Mouse (Mus musculus): ENCODE measurements around the gene Hsdl2. TPM values are rescaled to one million over a fixed set of nuclear protein-coding genes. Genes with fewer than 3 reads are reported as not detected.
"Not testable (repeated sequence)": the region's sequence is repeated elsewhere in the genome, so short reads cannot be mapped to it uniquely, and the experiment has no call there.

Gene Hsdl2
- total RNA-seq (2021), result 10 to 100 TPM; 27.9 to 29.5 TPM
- long read RNA-seq, transcript Hsdl2-201 (11 exons, 2,611 nt), result major isoform, 38 of 40 reads
- long read RNA-seq, partial matches to known transcripts, result 2 of 40 reads
- long read RNA-seq, other reads (novel, unspliced or antisense), result 0 of 40 reads

DNA sequence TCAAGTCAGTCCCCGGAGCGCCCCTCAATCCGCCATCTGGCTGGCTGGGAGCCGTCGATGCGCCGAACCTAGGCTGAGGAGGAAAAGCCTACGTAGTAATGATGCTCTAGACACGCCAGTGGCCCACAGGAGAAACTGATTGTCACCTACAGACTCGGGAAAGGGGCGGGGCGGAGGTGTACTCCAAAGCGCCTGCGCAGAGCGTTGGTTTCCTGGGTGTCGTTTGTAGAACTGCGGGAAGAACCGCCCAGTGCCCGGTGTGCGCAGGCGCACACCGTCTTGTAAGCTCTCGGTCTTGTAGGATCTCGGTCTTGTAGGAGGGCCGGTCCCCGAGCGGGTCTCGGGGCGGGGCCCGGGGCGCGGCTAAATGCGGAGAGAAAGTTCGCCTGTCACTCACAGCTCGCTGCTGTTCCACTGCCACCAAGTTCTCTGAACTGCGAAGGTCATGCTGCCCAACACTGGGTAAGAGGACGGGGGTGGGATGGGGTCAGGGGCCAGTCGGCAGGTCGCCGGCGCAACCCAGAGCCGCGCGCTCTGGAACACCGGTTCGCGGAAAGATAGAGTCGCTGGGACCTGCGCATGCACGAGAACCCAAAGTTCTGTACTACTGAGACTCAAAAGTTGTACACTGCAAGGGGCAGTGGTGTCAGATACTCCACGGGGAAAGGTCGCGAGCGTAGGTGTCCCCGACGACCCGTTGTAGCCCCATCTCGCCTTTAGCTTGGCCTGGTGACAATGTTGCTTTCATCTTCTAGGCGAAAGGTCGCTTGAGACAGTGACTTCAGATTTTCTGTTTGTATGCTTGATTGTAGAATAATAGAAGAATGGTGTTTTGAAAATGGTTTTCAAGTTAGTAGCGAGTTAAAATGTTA, at the start of gene Hsdl2:
TSS of gene Hsdl2 (plus strand) at position 250 of the 872 bp plus-strand sequence.
- peak; percentile 96 to 97 for DNase-seq (ENCODE audit: low spot score in 2 of 2)

DNA sequence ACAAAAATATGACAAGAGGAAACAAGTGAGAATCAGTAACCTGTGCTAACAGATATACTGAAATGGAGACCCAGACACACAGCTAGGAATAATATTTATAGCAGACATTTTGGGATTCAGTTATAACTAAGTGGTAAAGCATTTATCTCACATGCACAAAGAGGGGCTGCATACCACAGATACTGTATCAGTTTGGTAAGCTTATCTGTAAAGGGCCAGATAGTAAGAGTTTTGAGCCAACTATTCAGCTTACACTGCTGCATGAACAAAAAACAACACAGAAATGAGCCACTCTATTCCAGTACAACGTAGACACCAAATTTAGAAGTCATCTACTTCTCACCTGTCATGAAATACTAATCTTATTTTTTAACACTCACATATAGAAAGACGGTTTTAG, 48.1 kb upstream of the Hsdl2 start:
- DNase-seq (ENCODE audit: low spot score in 2 of 2), result no peak

DNA sequence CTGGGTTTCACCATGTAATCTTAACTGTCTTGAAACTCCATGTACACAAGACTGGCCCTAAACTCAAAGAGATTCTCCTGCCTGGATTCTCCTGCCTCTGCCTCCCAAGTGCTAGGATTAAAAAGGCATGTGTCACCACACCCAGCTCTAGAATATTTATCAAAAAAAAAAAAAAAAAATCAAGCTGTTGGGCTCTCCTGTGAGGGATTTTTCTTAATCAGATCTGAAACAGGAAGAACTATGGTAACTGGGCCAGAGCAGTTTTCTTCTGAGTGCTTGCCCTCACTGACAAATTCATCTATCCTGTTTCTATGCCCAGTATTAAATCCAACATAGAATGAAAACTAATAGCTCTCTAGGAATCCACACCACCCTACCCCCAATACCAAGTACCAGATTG, 45.7 kb upstream of the Hsdl2 start:
- DNase-seq (ENCODE audit: low spot score in 2 of 2), result no peak

DNA sequence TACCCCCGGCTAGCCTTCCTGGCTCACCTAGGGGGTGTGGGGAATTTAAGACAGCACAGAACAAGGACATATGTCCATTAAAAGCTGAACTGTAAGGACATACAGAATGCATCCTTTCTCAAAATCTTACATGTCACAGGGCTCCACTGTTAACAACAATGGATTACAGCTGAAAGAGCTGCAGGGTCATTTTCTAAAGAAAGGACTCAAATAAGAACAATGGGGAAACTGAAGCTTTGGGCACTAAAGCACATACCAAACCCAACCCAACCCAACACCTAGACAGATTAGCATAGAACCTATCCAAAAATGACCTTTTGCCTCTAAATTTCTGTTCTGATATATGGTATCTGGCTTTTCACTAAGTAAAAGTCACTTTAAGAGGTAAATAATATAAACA, 45.1 kb upstream of the Hsdl2 start:
- no peak for DNase-seq (ENCODE audit: low spot score in 2 of 2)

DNA sequence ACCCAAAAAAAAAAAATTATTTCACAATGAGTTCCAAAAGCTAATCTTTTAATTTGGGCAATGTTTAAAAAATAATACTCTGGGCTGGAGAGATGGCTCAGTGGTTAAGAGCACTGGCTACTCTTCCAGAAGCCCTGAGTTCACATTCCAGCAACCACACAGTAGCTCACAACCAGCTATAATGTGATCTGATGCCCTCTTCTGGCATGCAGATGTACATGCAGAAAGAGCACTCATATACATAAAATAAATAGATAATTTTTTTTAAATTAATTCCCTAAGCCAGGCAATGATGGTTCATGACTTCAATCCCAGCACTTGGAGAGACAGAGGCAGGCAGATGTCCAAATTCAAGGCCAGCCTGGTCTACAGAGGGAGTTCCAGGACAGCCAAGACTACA, 38.4 kb upstream of the Hsdl2 start:
- no peak for DNase-seq (ENCODE audit: low spot score in 2 of 2)

DNA sequence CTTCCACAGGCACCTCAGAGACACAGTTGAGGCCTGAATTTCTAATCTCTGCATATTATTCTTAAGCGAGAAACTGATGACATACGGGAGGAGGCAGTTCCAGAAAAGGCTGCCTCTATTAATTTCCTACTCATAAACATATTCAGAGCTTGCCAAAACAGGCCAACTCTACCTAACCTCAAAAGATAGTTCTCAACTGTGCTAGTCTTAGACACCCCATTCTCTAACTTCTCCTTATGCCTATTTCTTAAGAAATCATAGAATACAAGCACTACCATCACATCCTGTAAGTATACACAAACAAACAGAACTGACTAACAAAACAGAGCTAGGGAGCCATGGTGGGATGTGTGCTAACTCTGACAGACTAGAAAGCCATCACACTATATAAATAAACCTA, 36.7 kb upstream of the Hsdl2 start:
- DNase-seq (ENCODE audit: low spot score in 2 of 2), result no peak

DNA sequence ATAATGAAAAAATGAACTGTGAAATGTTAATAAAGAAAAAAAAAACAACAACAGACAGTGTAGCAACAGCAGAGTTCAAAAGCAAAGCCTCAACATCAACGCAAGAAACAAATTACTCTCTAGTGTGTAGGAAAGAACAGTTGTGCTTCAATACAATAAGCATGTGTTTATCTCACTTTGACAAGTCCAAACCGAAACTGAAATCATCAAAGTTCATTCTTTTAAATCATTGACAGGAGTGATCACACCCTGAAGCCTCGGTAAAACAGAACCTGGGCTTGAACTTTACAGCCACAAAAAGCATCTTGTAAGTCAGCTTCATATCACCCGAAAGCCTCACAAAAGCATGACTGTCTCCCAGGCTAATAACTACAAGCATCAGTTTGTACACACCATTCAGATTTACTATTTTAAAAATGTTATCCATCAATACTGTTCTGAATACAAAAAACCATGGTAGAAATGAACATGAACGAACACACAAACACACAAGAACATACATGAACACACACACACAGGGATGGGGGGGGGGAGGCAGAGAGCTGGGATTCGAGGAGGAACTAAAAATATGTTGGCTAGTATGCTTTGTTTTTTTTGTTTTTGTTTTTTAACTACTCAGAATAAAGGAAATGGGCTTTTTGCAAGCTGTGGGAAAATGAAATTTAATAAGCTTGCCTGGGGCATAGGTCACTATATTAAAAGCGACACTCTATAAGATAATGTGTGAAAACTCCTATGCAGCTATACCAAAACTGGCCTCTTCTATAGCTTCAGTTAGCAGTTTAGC, 34.9 kb upstream of the Hsdl2 start:
- no peak for DNase-seq (ENCODE audit: low spot score in 2 of 2)

DNA sequence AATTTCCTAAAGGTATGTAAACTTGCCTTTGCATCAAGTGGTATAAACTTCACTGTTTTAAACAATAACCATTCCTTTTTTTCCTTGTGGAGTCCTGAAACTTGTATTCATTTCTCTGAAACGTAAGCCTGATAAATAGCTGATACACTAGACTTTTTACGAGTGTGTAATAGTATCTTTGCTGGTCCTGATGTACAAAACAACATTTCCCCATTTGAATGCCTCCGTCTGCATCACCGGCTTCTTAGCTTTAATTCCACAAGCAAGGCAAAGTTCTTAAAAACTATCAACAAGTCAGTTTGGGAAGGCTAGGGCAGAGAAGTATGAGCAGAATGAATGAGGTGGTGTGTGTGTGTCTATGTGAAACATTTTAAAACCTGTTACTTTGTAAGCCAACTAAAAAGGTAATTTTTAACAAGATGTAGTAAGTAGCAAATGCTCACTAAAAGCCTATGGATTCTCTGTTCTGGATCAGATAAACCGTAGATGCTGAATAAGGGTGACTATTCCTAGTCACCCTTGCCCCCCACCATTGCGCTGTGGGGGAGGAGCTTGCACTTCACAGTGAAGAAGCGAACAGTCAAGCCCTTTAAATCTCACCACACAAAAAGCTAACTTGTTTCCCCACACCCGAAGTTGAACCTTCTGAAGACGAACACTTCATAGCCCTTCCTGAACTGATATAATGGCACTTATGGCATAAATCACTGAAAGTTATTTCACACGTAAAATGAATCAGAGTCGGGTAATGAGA, 34.0 kb upstream of the Hsdl2 start:
- no peak for DNase-seq (ENCODE audit: low spot score in 2 of 2)

DNA sequence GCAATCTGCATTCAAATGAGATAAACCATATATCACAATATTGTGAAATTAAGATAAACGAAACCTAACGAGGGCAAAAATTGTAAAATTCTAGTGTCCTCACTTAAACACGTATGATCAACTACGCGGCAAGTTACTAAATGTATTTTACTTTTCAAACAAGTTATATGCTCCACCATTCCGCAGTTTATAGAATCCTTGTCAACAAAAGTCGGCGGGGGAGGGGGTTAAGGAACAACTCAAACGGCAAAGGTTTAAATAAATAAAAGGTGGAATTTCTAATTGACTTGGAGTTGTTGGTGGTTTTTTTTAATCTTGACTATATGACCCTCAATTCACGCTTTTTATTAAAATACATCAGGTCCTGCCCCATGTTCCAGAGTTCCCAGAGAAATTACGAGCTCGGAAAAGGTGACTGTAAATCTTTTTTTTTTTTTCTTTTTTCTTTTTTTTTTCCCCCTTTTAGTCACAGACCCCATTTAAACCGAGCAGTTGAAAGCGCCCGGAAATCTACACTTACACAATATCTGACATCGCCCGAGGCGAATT, 33.3 kb upstream of the Hsdl2 start:
- DNase-seq (ENCODE audit: low spot score in 2 of 2), result no peak

DNA sequence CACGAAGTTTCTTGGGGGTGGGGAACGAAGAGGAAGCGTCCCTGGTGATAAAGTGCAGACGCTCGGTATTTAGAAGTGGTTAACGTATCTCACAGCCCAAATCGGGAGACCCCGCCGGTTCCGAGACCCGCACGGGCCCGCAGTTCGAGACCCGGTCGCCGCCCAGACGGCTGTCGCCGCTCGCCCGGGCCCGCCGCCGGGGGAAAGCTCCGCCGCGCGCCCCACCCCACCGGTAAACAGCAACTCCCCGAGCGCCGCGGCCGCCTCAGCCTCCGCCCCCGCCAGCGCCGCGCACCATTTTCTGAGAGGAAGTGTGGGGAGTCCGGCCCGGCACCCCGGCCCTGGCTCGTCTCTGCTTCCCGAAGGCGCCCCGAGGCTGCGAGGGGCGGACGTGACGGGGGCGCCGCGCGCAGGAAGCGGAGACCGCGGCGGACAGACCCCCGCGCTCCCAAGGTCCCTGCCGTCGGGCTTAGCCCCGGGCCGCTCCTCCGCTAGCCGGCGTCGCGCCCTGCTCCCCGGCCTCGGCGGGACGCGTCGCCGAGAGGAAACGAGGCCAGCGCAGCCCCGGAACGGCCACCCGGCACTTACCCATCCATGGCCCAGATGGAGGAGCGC, 32.7 kb upstream of the Hsdl2 start:
- peak; percentile 58 to 76 for DNase-seq (ENCODE audit: low spot score in 2 of 2)

DNA sequence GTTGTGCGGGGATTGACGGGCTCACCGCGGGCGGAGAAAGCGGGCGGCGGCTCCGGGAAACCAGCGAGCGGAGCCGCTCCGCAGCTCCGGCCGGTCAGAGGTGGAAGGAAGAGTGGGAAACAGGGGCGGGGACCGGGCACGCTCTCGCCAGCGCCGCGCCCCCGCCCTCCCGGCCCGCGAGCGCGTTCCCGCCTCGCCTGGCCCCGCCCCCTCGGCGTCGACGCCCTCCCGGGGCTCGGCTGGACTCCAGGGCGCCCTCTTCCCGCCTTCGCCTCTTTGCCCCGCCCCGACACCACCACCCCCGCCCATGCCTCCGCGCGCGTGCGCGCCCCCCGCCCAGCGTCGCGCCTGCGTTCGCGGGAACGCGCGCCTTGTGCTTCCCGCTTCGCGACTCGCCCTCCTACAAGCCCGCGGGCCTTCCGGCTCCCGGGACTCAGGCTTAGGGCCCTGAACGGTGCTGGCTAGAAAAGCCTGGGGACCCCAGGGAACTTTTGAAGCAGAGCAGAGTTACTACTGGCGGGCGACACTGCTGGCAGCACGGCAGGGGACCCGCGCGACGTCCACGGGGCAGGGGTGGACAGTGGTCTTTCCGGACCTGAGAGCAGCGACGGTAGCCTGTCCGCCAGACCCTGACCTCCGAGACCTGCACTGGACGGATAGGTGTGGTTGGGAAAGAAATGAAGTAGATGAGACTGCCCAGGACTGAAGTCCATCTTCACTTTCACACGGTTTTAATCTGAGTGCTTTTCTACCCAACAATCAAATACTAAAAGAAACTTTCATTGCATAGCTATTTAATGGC, 32.0 kb upstream of the Hsdl2 start, which contains the start of gene Ptbp3:
TSS of gene Ptbp3 (minus strand) at position 190 of the 802 bp plus-strand sequence.
- peak; percentile 91 to 93 for DNase-seq (ENCODE audit: low spot score in 2 of 2)

DNA sequence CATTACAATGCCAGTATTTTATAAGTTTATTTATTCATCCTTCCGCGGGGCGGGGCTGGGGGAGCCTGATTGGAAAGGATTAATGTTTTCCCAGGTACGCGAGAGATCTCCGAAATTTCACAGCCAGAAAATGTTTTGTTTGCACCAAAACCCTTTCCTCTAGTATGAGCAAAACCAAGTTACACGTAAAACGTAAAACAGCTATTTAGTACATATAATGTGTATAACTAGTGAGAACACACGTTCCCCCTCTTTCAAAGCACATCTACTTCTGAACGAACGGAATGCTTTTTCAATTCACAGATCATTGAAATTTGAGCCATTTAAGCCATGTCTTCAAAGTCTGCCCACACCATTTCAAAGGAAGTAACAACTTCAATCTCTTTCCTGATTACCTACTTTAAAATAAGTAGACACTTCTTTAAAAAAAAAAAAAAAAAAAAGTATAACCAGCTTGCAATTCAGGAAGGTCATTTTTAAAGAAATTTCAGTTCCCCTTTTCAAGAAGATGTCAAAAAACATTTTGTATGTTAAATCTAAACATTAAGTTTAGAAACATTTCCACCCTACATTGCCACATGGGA, 31.3 kb upstream of the Hsdl2 start:
- DNase-seq (ENCODE audit: low spot score in 2 of 2), result no peak

DNA sequence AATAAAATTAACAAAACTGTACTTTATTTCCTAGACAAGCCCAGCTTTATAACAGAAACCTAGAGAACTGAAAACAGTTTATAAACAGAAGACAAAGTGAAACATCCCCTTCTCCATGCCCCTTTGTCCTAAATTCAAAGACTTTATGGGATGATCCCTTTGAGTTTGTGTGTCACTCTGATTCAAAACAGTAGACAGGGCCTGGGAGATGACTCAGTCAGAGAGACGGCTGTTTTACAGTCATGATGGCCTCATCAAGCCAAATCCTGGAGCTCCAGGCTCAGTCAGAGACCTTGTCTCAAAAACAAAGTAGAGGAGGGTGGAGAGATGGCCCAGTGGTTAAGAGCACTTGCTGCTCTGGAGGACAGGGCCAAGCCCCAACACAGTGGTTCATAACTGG, 29.5 kb upstream of the Hsdl2 start:
- no peak for DNase-seq (ENCODE audit: low spot score in 2 of 2)

DNA sequence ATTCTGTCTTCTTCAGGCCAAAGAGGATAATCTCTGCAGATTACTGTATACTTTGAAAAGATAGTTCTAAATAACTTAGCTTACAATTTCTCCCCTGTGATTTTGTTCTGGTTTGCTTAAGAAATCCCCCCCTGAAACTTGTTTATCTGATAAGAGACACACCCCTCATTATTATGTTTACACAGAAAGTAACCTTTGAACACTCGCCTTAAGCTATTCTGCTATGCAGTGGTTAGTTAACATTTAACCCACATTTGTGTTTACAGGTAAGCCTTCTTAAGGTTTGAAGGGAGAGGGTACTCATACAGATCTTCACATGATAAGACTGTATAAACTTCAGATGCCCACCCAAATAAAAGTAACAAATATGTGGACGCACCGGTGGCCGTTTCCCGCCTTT, 28.5 kb upstream of the Hsdl2 start:
- no peak for DNase-seq (ENCODE audit: low spot score in 2 of 2)

DNA sequence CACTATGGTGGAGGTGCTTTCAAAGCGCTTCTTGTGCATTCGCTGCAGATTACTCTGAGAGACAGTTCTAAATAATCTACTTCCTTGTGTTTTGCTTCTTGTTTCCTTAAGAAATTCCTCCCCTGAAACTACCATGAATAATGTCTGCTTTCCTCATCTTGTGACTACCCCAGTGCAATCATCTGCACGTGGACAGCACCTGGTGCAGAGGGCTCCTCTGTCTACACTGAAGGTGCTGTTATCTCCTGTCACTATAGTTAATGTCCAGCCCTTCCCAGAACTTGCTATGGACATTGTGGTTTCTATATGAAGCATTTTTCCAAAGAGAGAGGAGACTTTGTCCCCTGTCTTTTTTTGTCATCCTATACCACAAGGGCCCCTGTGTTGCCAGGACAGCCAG, 27.8 kb upstream of the Hsdl2 start:
- no peak for DNase-seq (ENCODE audit: low spot score in 2 of 2)

DNA sequence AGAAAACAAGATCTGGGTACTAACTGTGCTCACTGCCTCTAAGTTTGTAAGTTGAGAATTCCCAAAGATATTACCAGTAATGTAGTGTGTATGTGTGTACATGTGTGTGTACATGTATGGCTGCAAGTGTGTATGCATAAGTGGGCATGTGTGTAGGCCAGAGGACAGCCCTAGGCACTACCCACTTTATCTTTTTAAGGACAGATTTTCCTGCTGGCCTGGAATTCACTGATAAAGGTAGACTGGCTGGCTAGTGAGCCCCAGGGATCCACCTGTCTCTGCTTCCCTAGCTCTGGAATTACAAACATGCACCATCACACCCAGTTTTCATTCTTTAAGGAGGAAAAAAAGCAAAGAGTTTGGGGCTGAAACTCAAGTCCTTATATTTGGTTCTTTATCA, 26.2 kb upstream of the Hsdl2 start:
- DNase-seq (ENCODE audit: low spot score in 2 of 2), result no peak

DNA sequence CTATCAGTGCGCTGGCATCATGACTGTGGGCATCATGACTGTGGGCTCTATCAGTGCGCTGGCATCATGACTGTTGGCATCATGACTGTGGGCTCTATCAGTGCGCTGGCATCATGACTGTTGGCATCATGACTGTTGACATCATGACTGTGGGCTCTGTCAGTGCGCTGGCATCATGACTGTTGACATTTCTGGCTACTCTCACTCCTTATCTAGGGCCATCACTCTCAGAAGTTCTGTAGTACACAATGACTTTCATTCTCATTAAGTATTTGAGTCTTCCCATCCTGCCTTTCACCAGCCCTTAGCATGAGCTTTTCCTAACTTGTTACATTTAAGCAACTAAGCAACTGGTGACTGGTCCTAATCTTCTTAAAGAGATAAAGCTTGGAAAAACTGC, 24.0 kb upstream of the Hsdl2 start:
- not testable (repeated sequence) for DNase-seq (ENCODE audit: low spot score in 2 of 2)

DNA sequence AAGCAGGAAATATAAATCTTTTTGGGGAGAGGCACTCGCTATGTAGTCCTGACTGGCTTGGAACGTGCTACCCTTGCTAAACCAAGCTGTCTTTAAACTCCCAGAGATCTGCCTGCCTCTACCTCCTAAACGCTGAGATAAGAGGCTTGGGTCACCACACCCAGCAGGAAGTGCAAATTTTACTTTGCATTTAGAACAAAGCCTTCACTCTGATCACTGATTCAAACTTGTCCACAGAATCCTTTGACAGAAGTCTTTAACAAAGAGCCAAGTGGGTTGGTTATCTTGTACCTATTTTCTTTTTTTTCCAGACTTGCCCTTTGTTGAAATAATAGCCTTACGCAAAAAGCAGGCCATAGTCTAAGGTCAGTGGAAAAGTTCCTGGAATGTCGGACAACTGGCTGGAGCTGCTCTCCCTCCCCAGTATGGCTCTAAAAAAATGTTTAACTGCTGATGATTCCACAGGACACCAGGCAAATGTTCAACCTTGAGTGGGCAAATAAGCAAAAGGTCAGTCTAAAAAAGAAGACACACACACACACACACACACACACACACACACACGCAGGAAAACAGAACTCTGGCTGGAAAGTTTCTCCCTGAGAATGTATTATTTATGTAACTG, 23.2 kb upstream of the Hsdl2 start:
- no peak for DNase-seq (ENCODE audit: low spot score in 2 of 2)

DNA sequence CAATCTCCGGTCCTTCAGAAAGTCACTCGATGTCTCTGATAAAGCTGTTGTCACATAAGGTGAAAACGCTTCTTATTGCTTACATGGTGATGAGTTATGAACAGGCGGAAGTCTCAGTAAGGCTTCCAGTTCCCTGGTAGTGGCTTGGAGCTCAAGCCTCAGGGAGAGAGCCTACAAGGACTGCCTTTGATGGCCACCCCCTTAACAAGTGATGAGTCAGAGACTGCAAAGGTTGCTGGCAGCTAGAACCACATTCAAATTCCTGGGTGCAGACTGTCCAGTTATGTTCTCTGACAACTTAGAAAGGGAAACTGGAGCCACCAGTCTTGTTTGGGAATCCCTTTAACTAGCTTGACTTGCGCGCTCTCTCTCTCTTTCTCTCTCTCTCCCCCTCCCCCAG, 21.2 kb upstream of the Hsdl2 start:
- DNase-seq (ENCODE audit: low spot score in 2 of 2), result no peak

Data from layer of hippocampus, postnatal 10 days (tissue).